Mouse (Mus musculus): ENCODE measurements around the gene Fam168a.

Fam168a gene

GRCm38 (mm10) chr7:100868551-100868950 lies 162.1 kb downstream of the Fam168a start:
- in situ Hi-C loops (cut with MboI): no loop called here

- in situ Hi-C loops (cut with MboI): no loop called here
These were observed 163.6 kb downstream of the Fam168a start for GRCm38 (mm10) chr7:100869877-100870629.

GRCm38 (mm10) chr7:100871355-100871754 lies 164.9 kb downstream of the Fam168a start:
- in situ Hi-C loops (cut with MboI): no loop called here

GRCm38 (mm10) chr7:100871892-100872291 lies 165.5 kb downstream of the Fam168a start:
- in situ Hi-C loops (cut with MboI): no loop called here

GRCm38 (mm10) chr7:100873197-100873596 lies 166.8 kb downstream of the Fam168a start:
- in situ Hi-C loops (cut with MboI): no loop called here

- in situ Hi-C loops (cut with MboI): no loop called here
These were observed 169.4 kb downstream of the Fam168a start for GRCm38 (mm10) chr7:100875822-100876221.

- in situ Hi-C loops (cut with MboI): no loop called here
These were observed 169.9 kb downstream of the Fam168a start for GRCm38 (mm10) chr7:100876293-100876692.

- in situ Hi-C loops (cut with MboI): no loop called here
These were observed 170.3 kb downstream of the Fam168a start for GRCm38 (mm10) chr7:100876771-100877170.

- in situ Hi-C loops (cut with MboI): no loop called here
These were observed 173.2 kb downstream of the Fam168a start for GRCm38 (mm10) chr7:100879595-100879994.

- in situ Hi-C loops (cut with MboI): no loop called here
These were observed 175.1 kb downstream of the Fam168a start for GRCm38 (mm10) chr7:100881531-100881930.

GRCm38 (mm10) chr7:100881950-100882349 lies 175.5 kb downstream of the Fam168a start:
- in situ Hi-C loops (cut with MboI): no loop called here

- in situ Hi-C loops (cut with MboI): no loop called here
These were observed 178.0 kb downstream of the Fam168a start for GRCm38 (mm10) chr7:100884460-100884859.

GRCm38 (mm10) chr7:100886535-100886934 lies 180.1 kb downstream of the Fam168a start:
- in situ Hi-C loops (cut with MboI): no loop called here
